Mouse (Mus musculus) megakaryocyte, embryonic 14.5 days (primary cell): ENCODE measurements around the gene Tsx. TPM values are rescaled to one million over a fixed set of nuclear protein-coding genes. Genes with fewer than 3 reads are reported as not detected.
A peak's percentile ranks its signal among the peaks of the same experiment; 100 is the strongest.
"Not testable (repeated sequence)": the region's sequence is repeated elsewhere in the genome, so short reads cannot be mapped to it uniquely, and the experiment has no call there.

Experiments used
- H3K27me3 ChIP-seq: replicated peaks from 2 replicates; pipeline ENCODE3; 2012; ENCODE audit warnings: inconsistent platforms
- H3K36me3 ChIP-seq: replicated peaks from 2 replicates; pipeline ENCODE3; 2012; ENCODE audit warnings: low read length, inconsistent platforms, mixed read lengths
- H3K4me1 ChIP-seq: 2 replicates; pipeline ENCODE4 v1.6.1; 2012; ENCODE audit warnings: inconsistent platforms
- H3K4me3 ChIP-seq: replicated peaks from 2 replicates; pipeline ENCODE3; 2012; ENCODE audit warnings: moderate library complexity, mild to moderate bottlenecking, inconsistent platforms
- H3K9me3 ChIP-seq: 2 replicates; pipeline ENCODE4 v1.6.1; 2012; ENCODE audit warnings: inconsistent platforms
- FLI1 ChIP-seq: IDR thresholded peaks from 2 replicates; pipeline ENCODE4 v1.6.1; 2012; ENCODE audit warnings: low read length, inconsistent platforms, mixed read lengths
- GATA1 ChIP-seq: IDR thresholded peaks from 3 replicates; pipeline ENCODE4 v1.6.1; 2012; ENCODE audit warnings: mixed read lengths, low read length, inconsistent platforms, borderline replicate concordance
- polyA plus RNA-seq: library from polyadenylated mRNA; stranded (reverse); fragments of >175 nt; gene quantifications from 2 replicates; pipeline ENCODE4 v1.2.3, GENCODE M21; 2012; ENCODE audit warnings: low replicate concordance; ENCODE audit not compliant: insufficient read depth

Tsx gene
- polyA plus RNA-seq, 1 experiment = not detected

DNA sequence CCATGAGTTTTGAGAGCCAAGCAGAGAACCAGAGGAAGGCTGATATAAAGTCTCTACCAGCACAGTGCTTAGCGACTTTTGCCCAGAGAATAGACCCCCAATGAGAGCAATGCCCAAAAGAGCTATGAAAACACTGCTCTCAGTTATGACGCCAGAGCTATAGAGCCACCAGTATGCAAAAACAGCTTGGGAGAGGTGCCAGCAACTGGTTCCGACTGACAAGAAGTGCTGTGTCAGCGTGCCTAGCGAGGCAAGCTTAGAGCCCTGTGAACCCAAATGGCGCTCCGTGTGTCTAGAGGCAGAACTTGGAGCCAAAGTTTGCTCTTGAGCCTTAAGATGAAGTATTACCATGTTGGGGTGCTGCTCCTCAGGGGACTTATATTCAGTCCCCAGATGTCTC, 13.4 kb downstream of the Tsx start:
- no peaks in the 10 kb centered on the region for H3K36me3 ChIP-seq
- H3K9me3 ChIP-seq = no peaks in the 10 kb centered on the region
- TF ChIP-seq GATA1 (no peak), FLI1 (no peak)
- H3K4me1 ChIP-seq = no peaks in the 10 kb centered on the region
- no peak overlapping the region for H3K4me3 ChIP-seq
- H3K27me3 ChIP-seq = peaks cover 8% of the 10 kb centered on the region

DNA sequence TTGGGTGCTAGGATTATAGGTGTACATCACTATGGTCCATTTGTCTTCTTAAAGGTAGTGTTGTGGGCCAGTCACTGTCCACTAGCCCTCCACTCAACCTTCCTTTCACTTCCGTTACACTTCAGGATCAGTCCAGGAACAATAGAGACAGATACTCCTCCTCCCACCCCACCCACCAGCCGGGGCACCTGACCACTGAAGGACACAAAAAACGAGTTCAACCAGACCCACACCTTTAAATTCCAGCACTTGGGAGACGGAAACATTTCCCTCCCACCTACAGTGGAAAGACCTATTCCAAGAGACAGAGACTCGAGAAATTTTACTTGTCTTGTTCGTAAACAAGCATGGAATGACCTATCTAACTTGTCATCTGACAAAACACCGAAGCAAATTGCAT, 18.0 kb downstream of the Tsx start:
- no peaks in the 10 kb centered on the region for H3K9me3 ChIP-seq
- peaks cover 14% of the 10 kb centered on the region for H3K27me3 ChIP-seq
- TF ChIP-seq FLI1 = no peak
- no peak for TF ChIP-seq GATA1
- no peak overlapping the region for H3K4me3 ChIP-seq
- no peaks in the 10 kb centered on the region for H3K36me3 ChIP-seq
- H3K4me1 ChIP-seq = no peaks in the 10 kb centered on the region

GRCm38 (mm10) chrX:103438023-103438422, 23.8 kb downstream of the Tsx start:
- Histone ChIP-seq H3K9me3 (no peaks in the 10 kb centered on the region), H3K4me1 (no peaks in the 10 kb centered on the region), H3K27me3 (peaks cover 27% of the 10 kb centered on the region), H3K4me3 (no peak overlapping the region), H3K36me3 (no peaks in the 10 kb centered on the region)
- TF ChIP-seq GATA1 = no peak
- TF ChIP-seq FLI1 = no peak

GRCm38 (mm10) chrX:103440803-103441202, 26.5 kb downstream of the Tsx start:
- no peak for TF ChIP-seq FLI1
- TF ChIP-seq GATA1 = no peak
- Histone ChIP-seq H3K9me3 (no peaks in the 10 kb centered on the region), H3K4me1 (no peaks in the 10 kb centered on the region), H3K4me3 (no peak overlapping the region), H3K36me3 (no peaks in the 10 kb centered on the region), H3K27me3 (peaks cover 26% of the 10 kb centered on the region)

DNA sequence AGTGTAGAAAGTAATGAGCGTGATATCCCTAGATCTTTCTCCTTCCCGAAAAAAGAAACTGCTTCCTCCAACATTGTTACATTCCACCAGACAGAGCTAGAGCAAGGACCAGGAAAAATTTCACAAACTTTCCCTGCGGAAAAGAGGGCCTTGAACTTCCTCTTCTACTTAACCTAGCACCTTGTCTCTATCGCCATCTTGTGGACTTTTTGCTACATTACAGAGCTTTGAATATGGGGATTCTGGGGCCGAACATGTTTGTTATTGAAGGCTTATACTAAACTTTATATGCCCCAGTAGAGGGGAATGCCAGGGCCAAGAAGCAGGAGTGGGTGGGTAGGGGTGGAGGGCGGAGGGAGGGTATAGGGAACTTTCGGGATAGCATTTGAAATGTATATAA, 29.5 kb downstream of the Tsx start:
- Histone ChIP-seq H3K4me1 (peaks cover 10% of the 10 kb centered on the region), H3K27me3 (peaks cover 28% of the 10 kb centered on the region), H3K9me3 (peaks cover 6% of the 10 kb centered on the region; the same call in 1 of the 2 replicates), H3K4me3 (no peak overlapping the region), H3K36me3 (no peaks in the 10 kb centered on the region)
- TF ChIP-seq FLI1 (no peak), GATA1 (no peak)

- peaks cover 8% of the 10 kb centered on the region; the same call in 1 of the 2 replicates for H3K9me3 ChIP-seq
- peaks cover 24% of the 10 kb centered on the region for H3K27me3 ChIP-seq
- peaks cover 10% of the 10 kb centered on the region for H3K4me1 ChIP-seq
- TF ChIP-seq GATA1 (no peak), FLI1 (no peak)
- peak overlapping the region; percentile 86 for H3K4me3 ChIP-seq
- H3K36me3 ChIP-seq = no peaks in the 10 kb centered on the region
Measured at GRCm38 (mm10) chrX:103447539-103448169, 33.4 kb downstream of the Tsx start.

- peak overlapping the region; percentile 86 for H3K4me3 ChIP-seq
- not testable (repeated sequence) for H3K9me3 ChIP-seq, H3K36me3 ChIP-seq, H3K4me1 ChIP-seq
- H3K27me3 ChIP-seq = peaks cover 26% of the 10 kb centered on the region
Measured at GRCm38 (mm10) chrX:103448429-103448828, 34.2 kb downstream of the Tsx start.

DNA sequence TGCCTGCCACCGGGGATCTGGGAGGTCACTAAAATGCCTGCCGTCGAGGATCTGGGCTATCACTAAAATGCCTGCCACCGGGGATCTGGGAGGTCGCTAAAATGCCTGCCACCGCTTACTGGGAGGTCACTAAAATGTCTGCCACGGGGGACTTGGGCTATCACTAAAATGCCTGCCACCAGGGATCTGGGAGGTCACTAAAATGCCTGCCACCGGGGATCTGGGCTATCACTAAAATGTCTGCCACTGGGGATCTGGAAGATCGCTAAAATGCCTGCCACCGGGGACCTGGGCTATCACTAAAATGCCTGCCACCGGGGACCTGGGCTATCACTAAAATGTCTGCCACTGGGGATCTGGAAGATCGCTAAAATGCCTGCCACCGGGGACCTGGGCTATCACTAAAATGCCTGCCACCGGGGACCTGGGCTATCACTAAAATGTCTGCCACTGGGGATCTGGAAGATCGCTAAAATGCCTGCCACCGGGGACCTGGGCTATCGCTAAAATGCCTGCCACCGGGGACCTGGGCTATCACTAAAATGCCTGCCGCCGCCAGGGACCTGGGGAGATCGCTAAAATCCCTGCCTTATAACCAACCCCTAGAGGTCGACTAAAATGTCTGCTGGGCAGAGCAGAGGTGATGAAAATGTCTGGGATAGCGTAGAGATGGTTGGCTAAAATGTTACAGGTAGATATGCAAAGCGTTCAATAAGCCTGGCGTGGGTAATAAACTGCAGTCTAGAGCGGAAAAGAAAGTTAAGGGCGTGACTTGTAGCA, 34.9 kb downstream of the Tsx start:
- H3K27me3 ChIP-seq = peaks cover 27% of the 10 kb centered on the region
- not testable (repeated sequence) for H3K4me3 ChIP-seq, H3K4me1 ChIP-seq

GRCm38 (mm10) chrX:103452815-103453214, 38.5 kb downstream of the Tsx start:
- Histone ChIP-seq H3K27me3 (peaks cover 12% of the 10 kb centered on the region), H3K4me3 (no peak overlapping the region), H3K9me3 (peaks cover 5% of the 10 kb centered on the region; the same call in 1 of the 2 replicates), H3K36me3 (no peaks in the 10 kb centered on the region), H3K4me1 (peaks cover 4% of the 10 kb centered on the region)
- TF ChIP-seq FLI1 = no peak
- no peak for TF ChIP-seq GATA1

More for the DNA sequence above, 34.9 kb downstream of the Tsx start:
- H3K9me3 ChIP-seq, H3K36me3 ChIP-seq: not testable (repeated sequence)

- peaks cover 41% of the 10 kb centered on the region for H3K36me3 ChIP-seq
- TF ChIP-seq GATA1 (no peak), FLI1 (no peak)
Measured at GRCm38 (mm10) chrX:103460056-103460455, 45.8 kb downstream of the Tsx start.

GRCm38 (mm10) chrX:103468998-103469397, 54.7 kb downstream of the Tsx start:
- H3K36me3 ChIP-seq = peaks cover 71% of the 10 kb centered on the region
- H3K4me3 ChIP-seq = no peak overlapping the region
- TF ChIP-seq FLI1 = no peak
- TF ChIP-seq GATA1 = no peak
- H3K27me3 ChIP-seq = no peaks in the 10 kb centered on the region
- H3K4me1 ChIP-seq = no peaks in the 10 kb centered on the region
- no peaks in the 10 kb centered on the region for H3K9me3 ChIP-seq

More at GRCm38 (mm10) chrX:103460056-103460455, 45.8 kb downstream of the Tsx start:
- no peaks in the 10 kb centered on the region for H3K9me3 ChIP-seq
- no peaks in the 10 kb centered on the region for H3K4me1 ChIP-seq
- H3K27me3 ChIP-seq = no peaks in the 10 kb centered on the region
- H3K4me3 ChIP-seq = no peak overlapping the region
